ENCODE assay signal across 21 mouse cellular contexts in genomic region chr10:23864362-23865312, GRCm38 (mm10). TPM values are rescaled to one million over a fixed set of nuclear protein-coding genes. Genes with fewer than 3 reads are reported as not detected.
DNase-seq lines count a peak whose midpoint lies in the region; ATAC-seq and TF ChIP-seq lines count a peak whose summit lies in the region.
"Had no signal": no experiment of that assay in that cellular context is flagged by ENCODE, and none has a peak within 500 bp of the region (broad histone marks: within the 10 kb centered on the region; RNA-seq: fewer than 3 reads in every experiment).

No protein-coding gene starts in this region.

- no peaks in the 10 kb centered on the region for H3K36me3 ChIP-seq in hindbrain, postnatal 0 days (ENCODE audit: insufficient read depth, low read length)
- H3K36me3 ChIP-seq in hindbrain, embryonic 12.5 days: no peaks in the 10 kb centered on the region
- H3K36me3 ChIP-seq in midbrain, embryonic 14.5 days (ENCODE audit: control insufficient read depth, insufficient read depth, low read length): no peaks in the 10 kb centered on the region
- H3K36me3 ChIP-seq in midbrain, embryonic 11.5 days (ENCODE audit: control insufficient read depth, insufficient read depth, low read length): no peaks in the 10 kb centered on the region
- H3K36me3 ChIP-seq: embryonic facial prominence, embryonic 13.5 days; hindbrain, embryonic 13.5 days; midbrain, embryonic 12.5 days had no signal

- no peak overlapping the region for H3K27ac ChIP-seq in hindbrain, postnatal 0 days
- H3K27ac ChIP-seq in hindbrain, embryonic 12.5 days: no peak overlapping the region
- H3K27ac ChIP-seq in midbrain, embryonic 14.5 days (replicated peaks; ENCODE audit: low read depth, low read length): no peak overlapping the region
- H3K27ac ChIP-seq in midbrain, embryonic 11.5 days (ENCODE audit: low read depth, low read length): no peak overlapping the region
- H3K27ac ChIP-seq: embryonic facial prominence, embryonic 13.5 days; hindbrain, embryonic 13.5 days; midbrain, embryonic 12.5 days had no signal

- 77% methylated on average over 9 of the region's 9 CpGs for WGBS in hindbrain, postnatal 0 days
- 88% methylated on average over 9 of the region's 9 CpGs for WGBS in hindbrain, embryonic 12.5 days
- WGBS in midbrain, embryonic 14.5 days: 87% methylated on average over 9 of the region's 9 CpGs
- 83% methylated on average over 9 of the region's 9 CpGs for WGBS in midbrain, embryonic 11.5 days

- no peak overlapping the region for H3K4me3 ChIP-seq in hindbrain, postnatal 0 days (ENCODE audit: low read length)
- H3K4me3 ChIP-seq in hindbrain, embryonic 12.5 days: no peak overlapping the region
- H3K4me3 ChIP-seq in midbrain, embryonic 14.5 days (replicated peaks; ENCODE audit: low read depth, low read length): no peak overlapping the region
- no peak overlapping the region for H3K4me3 ChIP-seq in midbrain, embryonic 11.5 days (ENCODE audit: low read depth, low read length)
- H3K4me3 ChIP-seq: embryonic facial prominence, embryonic 13.5 days; hindbrain, embryonic 13.5 days; midbrain, embryonic 12.5 days had no signal

- H3K4me1 ChIP-seq in hindbrain, postnatal 0 days (ENCODE audit: insufficient read depth, low read length): no peaks in the 10 kb centered on the region
- H3K4me1 ChIP-seq in hindbrain, embryonic 12.5 days: no peaks in the 10 kb centered on the region
- no peaks in the 10 kb centered on the region for H3K4me1 ChIP-seq in midbrain, embryonic 14.5 days (ENCODE audit: control insufficient read depth, insufficient read depth, low read length)
- H3K4me1 ChIP-seq in midbrain, embryonic 11.5 days (ENCODE audit: control insufficient read depth, insufficient read depth, low read length): no peaks in the 10 kb centered on the region
- H3K4me1 ChIP-seq: embryonic facial prominence, embryonic 13.5 days; hindbrain, embryonic 13.5 days; midbrain, embryonic 12.5 days had no signal

- peak; percentile 4 for DNase-seq in hindbrain, postnatal 0 days (ENCODE audit: low spot score)
- no peak for DNase-seq in midbrain, embryonic 14.5 days
- no peak for DNase-seq in midbrain, embryonic 11.5 days (ENCODE audit: low spot score, missing footprints)
- peak; percentile 42 for DNase-seq in forelimb bud, embryonic 11.5 days (ENCODE audit: low read depth, low spot score)
- DNase-seq in mesoderm, embryonic 11.5 days (ENCODE audit: low read depth, low spot score): peak; percentile 8
- DNase-seq in heart, postnatal 4 days: no peak
- no peak for DNase-seq in left cerebral cortex, adult 8-10 months (ENCODE audit: low spot score in 2 of 2)
- DNase-seq: cerebellum, adult 11-12 months; kidney, adult 2 months; liver; lung, postnatal 10 days; right cerebral cortex, postnatal 25 days had no signal

- no peak overlapping the region for H3K9ac ChIP-seq in hindbrain, postnatal 0 days (replicated peaks; ENCODE audit: low read length)
- no peak overlapping the region for H3K9ac ChIP-seq in hindbrain, embryonic 12.5 days
- no peak overlapping the region for H3K9ac ChIP-seq in midbrain, embryonic 14.5 days (replicated peaks; ENCODE audit: low read length)
- no peak overlapping the region for H3K9ac ChIP-seq in midbrain, embryonic 11.5 days (ENCODE audit: low read length)
- H3K9ac ChIP-seq: embryonic facial prominence, embryonic 13.5 days; hindbrain, embryonic 13.5 days; midbrain, embryonic 12.5 days had no signal

- no peak for TF ChIP-seq CTCF in hindbrain, postnatal 0 days (IDR thresholded peaks at IDR 0.05; ENCODE audit: low read depth)

- no peak for ATAC-seq in hindbrain, postnatal 0 days
- no peak for ATAC-seq in hindbrain, embryonic 12.5 days (ENCODE audit: low FRiP score)
- ATAC-seq in midbrain, embryonic 14.5 days (ENCODE audit: low FRiP score, low TSS enrichment): 0 out of 2 replicates have a peak, but pooled peaks have one; percentile 43
- ATAC-seq in midbrain, embryonic 11.5 days (ENCODE audit: low FRiP score): no peak

- H3K4me2 ChIP-seq in hindbrain, postnatal 0 days (ENCODE audit: low read depth, low read length): no peak overlapping the region
- no peak overlapping the region for H3K4me2 ChIP-seq in hindbrain, embryonic 12.5 days (replicated peaks)
- H3K4me2 ChIP-seq in midbrain, embryonic 14.5 days (ENCODE audit: low read length): no peak overlapping the region
- H3K4me2 ChIP-seq in midbrain, embryonic 11.5 days: no peak overlapping the region
- H3K4me2 ChIP-seq: embryonic facial prominence, embryonic 13.5 days; hindbrain, embryonic 13.5 days; midbrain, embryonic 12.5 days had no signal

- H3K9me3 ChIP-seq in hindbrain, postnatal 0 days (ENCODE audit: low read length): no peaks in the 10 kb centered on the region
- H3K9me3 ChIP-seq in hindbrain, embryonic 12.5 days (replicated peaks): peaks cover 11% of the 10 kb centered on the region; the same call in 1 of the 2 replicates
- peaks cover 3% of the 10 kb centered on the region; the same call in 1 of the 2 replicates for H3K9me3 ChIP-seq in midbrain, embryonic 14.5 days (ENCODE audit: control insufficient read depth, low read length)
- H3K9me3 ChIP-seq in midbrain, embryonic 11.5 days (ENCODE audit: control insufficient read depth, low read length): 0 out of 2 replicates have a peak, but pooled peaks cover 3% of the 10 kb centered on the region
- H3K9me3 ChIP-seq: hindbrain, embryonic 13.5 days had no signal

- no peaks in the 10 kb centered on the region for H3K27me3 ChIP-seq in hindbrain, postnatal 0 days (ENCODE audit: insufficient read depth, low read length)
- no peaks in the 10 kb centered on the region for H3K27me3 ChIP-seq in hindbrain, embryonic 12.5 days
- H3K27me3 ChIP-seq in midbrain, embryonic 14.5 days (ENCODE audit: control insufficient read depth, insufficient read depth, low read length): no peaks in the 10 kb centered on the region
- no peaks in the 10 kb centered on the region for H3K27me3 ChIP-seq in midbrain, embryonic 11.5 days (ENCODE audit: control insufficient read depth, insufficient read depth, low read length)
- H3K27me3 ChIP-seq: embryonic facial prominence, embryonic 13.5 days; hindbrain, embryonic 13.5 days; midbrain, embryonic 12.5 days had no signal

RNA-seq across cellular contexts. Expression of gene Vnn3, which starts 13.4 kb away (rescaled TPM):
- 0.11 and 0.16 TPM in 2 replicates for total RNA-seq in hindbrain, postnatal 0 days (2014; rRNA removed)
- 0.10 TPM in 1 of 2 replicates, not detected in the other for polyA plus RNA-seq in hindbrain, postnatal 0 days (2015; fragmentation: Nextera tagmentation; extraction: Ambion mirVana)
- polyA plus RNA-seq in hindbrain, embryonic 12.5 days (2016; fragmentation: Nextera tagmentation; extraction: Ambion mirVana): not detected in 2 replicates
- polyA plus RNA-seq in midbrain, embryonic 14.5 days (2014; fragmentation: Nextera tagmentation; extraction: Ambion mirVana): not detected in 2 replicates
- not detected in 2 replicates for polyA plus RNA-seq in midbrain, embryonic 11.5 days (2014; fragmentation: Nextera tagmentation; extraction: Ambion mirVana)
- total RNA-seq in heart, postnatal 4 days (2021): under 1 TPM in 1 of 2 experiments, not detected in 1; 0.19 TPM
- total RNA-seq in left cerebral cortex, adult 8-10 months (2022): under 1 TPM in 1 of 4 experiments, not detected in 3; 0.40 TPM
- total RNA-seq: ES-E14; left cerebral cortex, postnatal 10 days had no signal
- polyA plus RNA-seq: cortical plate, adult 2 months; embryonic facial prominence, embryonic 13.5 days; hindbrain, embryonic 13.5 days; midbrain, embryonic 12.5 days had no signal

RNA-seq across cellular contexts. Expression of gene Vnn1, which starts 29.9 kb away (rescaled TPM):
- 0.89 TPM in 1 of 2 replicates, not detected in the other for total RNA-seq in hindbrain, postnatal 0 days (2014; rRNA removed)
- 0.73 and 1.1 TPM in 2 replicates for polyA plus RNA-seq in hindbrain, postnatal 0 days (2015; fragmentation: Nextera tagmentation; extraction: Ambion mirVana)
- polyA plus RNA-seq in hindbrain, embryonic 12.5 days (2016; fragmentation: Nextera tagmentation; extraction: Ambion mirVana): 1.3 and 1.6 TPM in 2 replicates
- 0.08 TPM in 1 of 2 replicates, not detected in the other for polyA plus RNA-seq in midbrain, embryonic 14.5 days (2014; fragmentation: Nextera tagmentation; extraction: Ambion mirVana)
- 2.6 and 2.9 TPM in 2 replicates for polyA plus RNA-seq in midbrain, embryonic 11.5 days (2014; fragmentation: Nextera tagmentation; extraction: Ambion mirVana)
- total RNA-seq in heart, postnatal 4 days (2021): 1 to 10 TPM; 3.0 to 3.8 TPM
- total RNA-seq in left cerebral cortex, adult 8-10 months (2022): under 1 TPM in 2 of 4 experiments, not detected in 2; 0.15 to 0.34 TPM

RNA-seq across cellular contexts. Expression of gene Taar1, which starts 55.5 kb away (rescaled TPM):
- not detected in 2 replicates for total RNA-seq in hindbrain, postnatal 0 days (2014; rRNA removed)
- not detected in 2 replicates for polyA plus RNA-seq in hindbrain, postnatal 0 days (2015; fragmentation: Nextera tagmentation; extraction: Ambion mirVana)
- polyA plus RNA-seq in hindbrain, embryonic 12.5 days (2016; fragmentation: Nextera tagmentation; extraction: Ambion mirVana): not detected in 2 replicates
- not detected in 2 replicates for polyA plus RNA-seq in midbrain, embryonic 14.5 days (2014; fragmentation: Nextera tagmentation; extraction: Ambion mirVana)
- not detected in 2 replicates for polyA plus RNA-seq in midbrain, embryonic 11.5 days (2014; fragmentation: Nextera tagmentation; extraction: Ambion mirVana)
- not detected for total RNA-seq in heart, postnatal 4 days (2021)
- total RNA-seq in left cerebral cortex, adult 8-10 months (2022): not detected
- total RNA-seq: ES-E14; gastrocnemius, postnatal 4 days; left cerebral cortex, postnatal 10 days had no signal
- polyA plus RNA-seq: cortical plate, adult 2 months; embryonic facial prominence, embryonic 13.5 days; heart, embryonic 14.5 days; hindbrain, embryonic 13.5 days; kidney, adult 2 months; midbrain, embryonic 12.5 days had no signal

Comparison
In these comparisons a context has a peak if more than half of its experiments do, and no peak if none do; other contexts are left out.
1. DNase-seq: peak in hindbrain, postnatal 0 days (single experiment), forelimb bud, embryonic 11.5 days (single experiment) and mesoderm, embryonic 11.5 days (single experiment); none in midbrain, embryonic 14.5 days (single experiment), midbrain, embryonic 11.5 days (single experiment), heart, postnatal 4 days (single experiment) and left cerebral cortex, adult 8-10 months (0 of 2).